Mouse (Mus musculus): ENCODE measurements around the gene Has1.
"Not testable (repeated sequence)": the region's sequence is repeated elsewhere in the genome, so short reads cannot be mapped to it uniquely, and the experiment has no call there.

Has1 gene

DNA sequence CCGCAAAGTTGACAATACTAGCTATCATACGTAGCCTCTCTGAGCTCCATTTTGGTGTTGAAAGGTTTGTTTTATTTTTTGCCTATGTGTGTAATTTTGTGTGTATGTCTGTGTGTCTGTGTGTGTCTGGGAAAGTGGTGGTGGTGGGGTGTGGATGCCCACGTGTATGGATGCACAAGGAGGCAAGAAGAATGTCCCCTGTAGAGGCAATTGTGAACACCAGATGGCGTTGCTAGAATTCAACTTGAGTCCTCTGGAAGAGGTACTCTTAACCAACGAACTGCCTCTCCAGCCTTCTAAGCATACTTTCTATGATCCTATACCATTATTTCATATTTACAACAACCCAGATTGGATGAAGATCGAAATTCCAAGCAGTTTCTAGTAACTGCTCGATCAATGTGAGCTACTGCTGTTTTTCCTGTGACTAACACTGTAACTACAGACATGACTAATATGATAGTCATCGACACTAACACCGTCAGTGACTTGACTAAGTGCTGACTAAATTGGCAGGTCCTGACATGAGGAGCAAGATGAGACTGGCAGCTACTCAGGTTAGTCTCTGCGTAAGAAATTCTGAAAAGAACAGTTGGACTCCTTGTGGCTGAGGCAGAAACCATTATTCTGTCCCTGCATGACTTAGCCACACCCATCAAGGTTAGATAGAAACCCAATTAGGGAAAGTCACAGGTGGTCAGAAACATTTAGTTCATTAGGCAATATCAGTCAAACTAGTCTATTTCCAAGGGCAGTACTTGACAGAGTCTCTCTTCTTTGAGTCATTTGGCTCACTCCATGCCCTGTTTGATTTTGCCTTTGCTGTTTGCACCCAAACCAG is 9.6 kb downstream of the Has1 start:
- no peak for DNase-seq (ENCODE audit: low read depth in 1 of 2, low spot score in 2 of 2)

- not testable (repeated sequence) for DNase-seq (ENCODE audit: low read depth in 1 of 2, low spot score in 2 of 2)
These were observed 10.4 kb downstream of the Has1 start for GRCm38 (mm10) chr17:17844606-17845005.

DNA sequence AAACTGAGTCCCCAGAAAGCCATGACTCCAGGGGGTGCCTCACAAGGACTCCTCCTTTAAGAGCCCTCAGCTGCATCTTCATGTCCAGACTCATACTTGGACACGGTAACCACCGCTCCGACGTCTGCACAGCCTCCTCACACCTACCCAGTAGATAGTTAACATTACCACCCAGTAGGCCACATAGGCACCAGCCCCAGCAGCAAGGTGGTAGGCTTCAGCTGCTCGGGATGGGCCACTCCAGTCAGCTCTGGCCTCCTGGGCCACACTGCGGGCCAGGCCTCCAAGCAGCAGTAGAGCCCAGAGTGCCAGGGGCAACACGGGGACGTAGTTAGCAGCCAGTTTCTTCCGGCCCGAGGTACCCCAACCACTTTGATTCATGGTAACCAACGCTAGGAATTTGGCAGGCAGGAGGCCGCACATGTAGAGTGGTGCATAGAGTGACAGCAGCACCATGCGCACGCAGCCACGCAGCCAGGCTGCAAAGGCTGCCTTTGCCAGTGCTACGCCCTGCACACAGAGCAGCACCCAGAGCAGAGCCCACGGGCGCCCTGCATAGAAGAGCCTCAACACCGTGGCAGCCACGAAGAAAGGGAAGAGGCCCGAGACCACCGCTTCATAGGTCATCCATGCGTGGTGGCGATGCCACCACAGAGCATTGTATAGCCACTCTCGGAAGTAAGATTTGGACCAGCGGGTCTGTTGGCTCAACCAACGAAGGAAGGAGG is 11.3 kb downstream of the Has1 start:
- no peak for DNase-seq (ENCODE audit: low read depth in 1 of 2, low spot score in 2 of 2)

GRCm38 (mm10) chr17:17840796-17841195 is 14.2 kb downstream of the Has1 start:
- DNase-seq (ENCODE audit: low read depth in 1 of 2, low spot score in 2 of 2): no peak

GRCm38 (mm10) chr17:17839276-17839675 is 15.7 kb downstream of the Has1 start:
- no peak for DNase-seq (ENCODE audit: low read depth in 1 of 2, low spot score in 2 of 2)

- peak; percentile 83 to 84 for DNase-seq (ENCODE audit: low read depth in 1 of 2, low spot score in 2 of 2)
These were observed 16.9 kb downstream of the Has1 start for GRCm38 (mm10) chr17:17837919-17838701.

- no peak for DNase-seq (ENCODE audit: low read depth in 1 of 2, low spot score in 2 of 2)
These were observed 17.6 kb downstream of the Has1 start for GRCm38 (mm10) chr17:17837426-17837825.

GRCm38 (mm10) chr17:17836101-17836500 is 18.9 kb downstream of the Has1 start:
- no peak for DNase-seq (ENCODE audit: low read depth in 1 of 2, low spot score in 2 of 2)

- no peak for DNase-seq (ENCODE audit: low read depth in 1 of 2, low spot score in 2 of 2)
These were observed 20.1 kb downstream of the Has1 start for GRCm38 (mm10) chr17:17834896-17835295.

DNA sequence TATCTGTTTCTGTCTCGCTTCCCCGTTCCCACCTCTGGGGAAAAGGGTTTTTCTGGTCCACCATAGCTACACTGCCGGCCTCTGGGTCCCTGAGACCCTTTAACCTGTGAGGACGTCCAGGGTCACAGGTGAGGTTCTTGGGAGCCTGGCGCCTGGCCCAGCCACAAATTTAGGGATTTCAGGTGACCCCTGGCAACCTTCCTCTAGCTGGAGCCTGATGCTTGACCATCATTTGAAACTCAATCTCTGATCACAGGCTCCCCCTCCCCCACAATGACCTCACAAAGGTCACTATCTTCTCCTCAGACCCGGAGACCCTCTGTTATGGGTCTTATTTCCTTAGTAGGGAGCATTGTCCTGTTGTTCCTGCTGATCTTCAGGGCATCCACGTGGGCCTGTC is 24.3 kb downstream of the Has1 start:
- no peak for DNase-seq (ENCODE audit: low read depth in 1 of 2, low spot score in 2 of 2)

DNA sequence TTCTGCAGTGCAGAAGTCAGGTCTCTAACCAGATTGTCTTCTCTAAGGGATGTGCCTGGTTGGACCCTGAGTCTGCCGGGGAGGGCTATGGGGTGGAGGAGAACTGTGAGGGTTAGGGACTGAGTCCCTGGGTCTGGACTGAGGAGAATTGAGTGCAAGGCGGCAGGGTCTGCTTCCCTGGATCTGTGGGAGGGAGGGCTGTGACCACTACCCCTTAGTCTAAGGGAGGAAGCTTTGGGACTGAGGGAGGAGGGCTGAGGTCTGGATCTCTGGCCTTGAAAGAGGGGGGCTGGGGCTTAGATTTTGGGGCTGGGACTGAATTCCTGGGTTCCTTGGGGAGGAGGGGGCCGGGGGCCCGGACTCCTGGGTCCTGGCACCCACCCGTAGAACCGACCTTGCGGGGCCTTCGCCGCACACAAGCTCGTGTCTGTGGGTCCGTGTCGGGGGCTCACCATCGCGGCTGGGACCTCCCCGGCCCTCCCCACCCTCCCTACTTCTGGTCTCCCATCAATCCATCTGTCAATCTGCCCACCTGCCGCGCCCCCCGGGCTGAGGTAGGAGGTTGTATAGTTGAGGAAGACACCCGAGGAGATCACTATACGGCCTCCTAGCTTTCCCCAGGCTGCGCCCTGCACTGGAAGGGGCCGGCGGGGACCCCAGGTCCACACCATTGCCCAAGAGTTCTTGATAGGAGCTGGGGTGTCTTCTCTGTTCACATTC is 25.0 kb downstream of the Has1 start:
- no peak for DNase-seq (ENCODE audit: low read depth in 1 of 2, low spot score in 2 of 2)

DNA sequence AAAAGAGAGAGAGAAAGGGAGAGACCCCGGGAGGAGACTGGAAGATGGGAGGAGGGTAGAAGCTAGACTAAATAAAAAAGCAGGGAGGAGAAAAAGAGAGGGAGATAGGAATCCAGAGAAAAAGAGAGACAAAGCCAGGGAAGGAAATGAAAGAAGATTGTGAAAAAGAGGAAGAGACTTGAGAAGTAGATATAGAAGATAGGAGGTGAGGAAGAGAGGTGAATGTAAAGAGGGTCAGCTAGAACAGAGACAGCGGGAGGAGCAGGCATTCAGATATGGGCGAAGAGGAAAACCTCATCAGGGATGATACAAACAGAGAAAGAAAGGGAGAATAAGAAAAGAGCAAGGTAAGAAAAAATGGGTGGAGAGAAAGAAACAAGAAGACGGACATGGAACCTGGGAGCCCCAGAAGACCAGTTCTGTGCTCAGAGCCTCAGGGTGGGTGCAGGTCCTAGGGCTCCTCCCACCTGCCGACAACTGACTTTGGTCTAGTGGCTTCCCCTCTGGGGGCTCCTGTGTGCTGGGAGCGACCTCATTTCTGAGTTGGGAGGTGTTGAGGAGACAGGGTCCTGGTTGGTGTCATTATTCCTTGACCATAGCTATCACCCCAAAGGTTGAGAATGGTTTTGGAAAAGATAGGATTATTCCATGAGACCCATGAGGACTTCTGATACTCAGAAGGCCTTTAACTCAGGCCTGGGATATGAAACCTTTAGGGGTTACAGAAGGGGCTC is 25.8 kb downstream of the Has1 start:
- no peak for DNase-seq (ENCODE audit: low read depth in 1 of 2, low spot score in 2 of 2)

GRCm38 (mm10) chr17:17828191-17828981 is 26.6 kb downstream of the Has1 start:
- no peak for DNase-seq (ENCODE audit: low read depth in 1 of 2, low spot score in 2 of 2)

GRCm38 (mm10) chr17:17827658-17828190 is 27.3 kb downstream of the Has1 start:
- no peak for DNase-seq (ENCODE audit: low read depth in 1 of 2, low spot score in 2 of 2)

GRCm38 (mm10) chr17:17826751-17827657 is 28.0 kb downstream of the Has1 start, which contains the start of gene Spaca6:
Gene Spaca6 (plus strand): TSS chr17:17827158.
- DNase-seq (ENCODE audit: low read depth in 1 of 2, low spot score in 2 of 2): no peak

GRCm38 (mm10) chr17:17825921-17826591 is 28.9 kb downstream of the Has1 start:
- DNase-seq (ENCODE audit: low read depth in 1 of 2, low spot score in 2 of 2): no peak

DNA sequence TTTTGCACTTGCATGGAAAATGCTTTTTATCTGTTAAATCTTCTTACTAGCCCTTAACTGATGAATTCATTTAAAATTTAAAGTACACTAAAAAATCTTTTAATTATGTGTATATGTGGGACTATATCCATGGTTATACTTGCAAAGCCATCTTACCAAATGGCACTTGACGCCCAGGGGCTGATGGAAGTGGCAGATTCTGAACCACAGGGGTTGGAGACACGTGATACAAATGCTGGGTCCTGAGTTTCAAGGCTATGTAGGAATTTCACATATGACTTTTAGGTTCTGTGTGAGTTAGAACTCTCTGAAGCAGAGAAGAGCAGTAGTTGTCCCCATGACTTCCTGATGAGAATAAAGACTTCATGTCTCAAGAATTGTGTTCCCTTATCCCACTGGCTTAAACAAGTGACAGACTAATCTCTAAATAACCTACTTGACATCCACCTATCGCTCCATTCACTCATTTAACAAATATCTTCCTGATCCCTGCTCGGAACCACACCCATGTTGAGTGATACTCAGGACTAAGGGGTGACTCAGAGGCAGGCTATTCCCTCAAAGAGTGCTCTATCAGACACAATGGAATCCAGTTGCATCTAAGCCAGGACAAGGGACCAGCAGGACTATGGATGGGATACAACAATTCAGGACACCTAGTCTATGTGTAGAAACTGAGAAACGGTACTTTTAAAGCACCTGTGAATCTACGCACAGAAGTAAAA is 31.2 kb downstream of the Has1 start:
- no peak for DNase-seq (ENCODE audit: low read depth in 1 of 2, low spot score in 2 of 2)
